Mouse (Mus musculus) testis, adult 2 months (tissue): Measurements from ENCODE around the gene Hist1h4i. TPM values are rescaled to one million over a fixed set of nuclear protein-coding genes. Genes with fewer than 3 reads are reported as not detected.

ENCODE experiments used
- H3K27ac ChIP-seq: fragments of 200-500 bp; 2 replicates; pipeline ENCODE4 v1.5.1; 2012; ENCODE audit warnings: low read depth, low read length; ENCODE audit not compliant: control insufficient read depth, insufficient read depth
- H3K27me3 ChIP-seq: fragments of 200-500 bp; 2 replicates; pipeline ENCODE4 v1.6.1; 2012; ENCODE audit warnings: mild to moderate bottlenecking, low read length, moderate library complexity; ENCODE audit not compliant: control insufficient read depth, insufficient read depth
- H3K36me3 ChIP-seq: fragments of 200-500 bp; 2 replicates; pipeline ENCODE4 v1.6.1; 2012; ENCODE audit warnings: mild to moderate bottlenecking, low read length; ENCODE audit not compliant: control insufficient read depth, insufficient read depth
- H3K4me1 ChIP-seq: fragments of 200-500 bp; 2 replicates; pipeline ENCODE4 v1.6.1; 2012; ENCODE audit warnings: low read length; ENCODE audit not compliant: control insufficient read depth, insufficient read depth
- H3K4me3 ChIP-seq: fragments of 200-500 bp; 2 replicates; pipeline ENCODE4 v1.5.1; 2012; ENCODE audit warnings: low read depth, mild to moderate bottlenecking, low read length, moderate library complexity, mixed read lengths; ENCODE audit not compliant: control insufficient read depth
- CTCF ChIP-seq: fragments of 200-500 bp; IDR thresholded peaks from 2 replicates; pipeline ENCODE4 v1.5.1; 2012; ENCODE audit warnings: low read depth, mild to moderate bottlenecking, inconsistent platforms, low read length, moderate library complexity; ENCODE audit not compliant: control insufficient read depth, insufficient read depth, insufficient replicate concordance
- POLR2A ChIP-seq: fragments of 200-500 bp; IDR thresholded peaks from 2 replicates; pipeline ENCODE4 v1.6.1; 2012; ENCODE audit warnings: low read depth, mild to moderate bottlenecking, inconsistent platforms, low read length, moderate library complexity; ENCODE audit not compliant: control insufficient read depth
- polyA plus RNA-seq: library from polyadenylated mRNA; depleted of rRNA; stranded (reverse); fragments of >200 nt; gene quantifications from 2 replicates; pipeline ENCODE4 v1.2.3, GENCODE M21; 2012

Hist1h4i gene
- polyA plus RNA-seq, 1 experiment = 6.6 TPM

DNA sequence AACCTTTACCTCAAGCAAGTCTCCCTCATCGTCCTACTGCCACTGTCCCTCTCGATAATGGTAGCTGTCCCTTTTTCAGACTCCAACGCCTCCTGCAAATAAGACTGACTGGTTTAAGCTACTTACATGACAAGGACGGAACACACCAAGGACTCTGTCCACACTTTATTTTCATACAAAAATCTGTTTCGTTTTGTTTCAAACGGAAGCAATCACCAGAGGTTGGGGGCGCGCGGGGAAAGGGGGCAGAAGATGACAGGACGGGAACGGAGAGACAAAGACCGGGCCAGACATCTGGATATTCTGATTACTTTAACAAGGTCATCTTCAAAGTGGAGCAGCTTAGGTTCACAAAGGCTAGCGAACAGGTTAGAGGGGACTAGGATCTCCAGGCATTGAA, 27.4 kb downstream of the Hist1h4i start:
- no peaks in the 10 kb centered on the region; the same call in 1 of the 2 replicates for H3K4me1 ChIP-seq
- 0 out of 2 replicates have a peak, but pooled peaks cover 2% of the 10 kb centered on the region for H3K27me3 ChIP-seq
- no peak overlapping the region for H3K27ac ChIP-seq
- no peak overlapping the region for H3K4me3 ChIP-seq
- H3K36me3 ChIP-seq = no peaks in the 10 kb centered on the region
- TF ChIP-seq POLR2A = no peak
- no peak for TF ChIP-seq CTCF

DNA sequence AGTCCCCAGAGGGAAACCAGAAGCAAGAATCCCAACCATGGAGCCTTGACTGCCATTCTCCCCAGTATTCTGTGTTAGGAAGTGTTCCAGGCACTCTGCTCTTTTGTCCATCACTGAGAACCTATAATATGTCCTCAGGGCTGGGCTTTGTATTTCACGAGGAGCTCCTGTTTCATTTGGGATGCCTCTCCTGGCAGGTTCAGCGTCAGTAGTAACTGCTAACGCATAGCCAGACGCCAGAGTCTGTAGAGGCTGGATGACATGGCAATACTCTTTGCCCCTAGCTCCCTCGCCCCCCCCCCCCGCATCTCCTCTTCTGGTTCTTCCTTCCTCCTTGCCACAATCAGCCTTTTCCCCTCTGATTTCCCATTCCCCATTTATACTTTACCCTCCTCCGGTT, 31.5 kb downstream of the Hist1h4i start, which contains the start of gene Prss16:
TSS of gene Prss16 (minus strand) at position 101 of the 400 bp plus-strand sequence.
- no peak within 1 kb of the TSS for H3K27ac ChIP-seq
- no peak for TF ChIP-seq CTCF
- no peak for TF ChIP-seq POLR2A
- H3K4me1 ChIP-seq = peaks cover 11% of the 10 kb centered on the region
- peaks cover 5% of the 10 kb centered on the region for H3K27me3 ChIP-seq
- H3K36me3 ChIP-seq = no peaks in the 10 kb centered on the region
- no peak within 1 kb of the TSS for H3K4me3 ChIP-seq

- H3K27ac ChIP-seq = no peak overlapping the region
- TF ChIP-seq POLR2A (no peak), CTCF (no peak)
- H3K27me3 ChIP-seq = peaks cover 5% of the 10 kb centered on the region
- H3K4me1 ChIP-seq = peaks cover 11% of the 10 kb centered on the region
- no peak overlapping the region for H3K4me3 ChIP-seq
- no peaks in the 10 kb centered on the region for H3K36me3 ChIP-seq
Observed at GRCm38 (mm10) chr13:22008707-22009106, 32.5 kb downstream of the Hist1h4i start.

DNA sequence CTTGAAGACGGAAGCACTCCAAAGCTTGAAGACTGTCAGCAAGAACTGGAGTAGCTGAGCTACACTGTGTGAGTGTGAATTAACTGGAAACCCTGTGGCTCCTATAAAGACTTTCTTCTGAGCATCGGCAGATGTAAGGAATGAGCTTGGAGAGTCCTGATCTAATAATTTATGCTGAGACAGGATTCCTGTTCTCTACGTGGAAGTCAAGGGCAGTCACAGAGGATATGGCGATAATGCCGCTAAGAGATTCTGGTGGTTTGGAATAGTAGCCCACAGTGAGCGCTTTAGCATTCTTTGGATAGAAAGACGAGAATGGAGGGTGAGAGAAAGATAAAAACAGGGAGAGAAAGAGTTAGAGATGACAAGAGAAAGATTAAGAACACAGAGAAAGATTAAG, 33.3 kb downstream of the Hist1h4i start:
- H3K4me3 ChIP-seq = no peak overlapping the region
- peaks cover 11% of the 10 kb centered on the region for H3K4me1 ChIP-seq
- peaks cover 5% of the 10 kb centered on the region for H3K27me3 ChIP-seq
- TF ChIP-seq POLR2A (no peak), CTCF (no peak)
- no peaks in the 10 kb centered on the region for H3K36me3 ChIP-seq
- no peak overlapping the region for H3K27ac ChIP-seq

- Histone ChIP-seq H3K4me3 (no peak overlapping the region), H3K27me3 (peaks cover 5% of the 10 kb centered on the region), H3K4me1 (peaks cover 11% of the 10 kb centered on the region), H3K27ac (no peak overlapping the region), H3K36me3 (no peaks in the 10 kb centered on the region)
- TF ChIP-seq CTCF (no peak), POLR2A (no peak)
Observed at GRCm38 (mm10) chr13:22007121-22007510, 34.0 kb downstream of the Hist1h4i start.

DNA sequence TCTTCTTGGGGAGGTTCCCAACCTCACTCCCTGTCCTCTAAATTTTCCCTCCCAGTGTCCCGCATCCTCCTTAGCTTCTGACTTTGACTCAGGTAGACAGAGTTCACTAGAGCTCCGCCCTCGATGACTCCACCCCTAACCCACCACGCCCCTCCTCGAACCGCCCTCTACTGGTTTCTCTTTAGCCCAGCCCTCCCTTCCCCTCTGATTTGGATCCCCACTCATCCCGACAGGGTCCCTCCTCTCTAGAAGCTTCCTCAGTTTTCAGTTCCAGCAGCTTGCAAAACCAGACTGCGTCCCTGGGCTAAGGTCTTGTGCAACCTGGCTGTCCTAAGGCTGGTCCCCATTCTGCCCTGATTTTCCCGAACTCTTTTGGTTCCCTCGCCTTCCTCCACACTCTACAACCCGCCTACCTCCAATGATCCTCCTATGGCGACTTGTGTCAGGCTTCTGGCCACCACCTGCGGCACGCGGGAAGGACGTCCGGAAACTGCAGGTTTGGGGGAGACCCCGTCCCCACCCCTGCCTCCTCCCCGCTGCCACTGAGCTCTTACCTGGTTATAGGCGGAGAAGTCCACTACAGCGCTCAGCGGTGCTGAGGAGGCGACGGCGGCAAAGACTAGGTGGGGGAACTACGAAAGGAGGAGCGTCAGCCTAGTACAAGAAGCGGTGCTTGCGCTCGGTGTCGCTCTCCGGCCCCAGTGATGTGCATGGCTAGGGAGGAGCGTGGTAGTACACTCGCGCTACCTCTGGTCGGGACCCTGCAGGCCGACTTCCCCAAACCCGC, 34.6 kb downstream of the Hist1h4i start:
- no peaks in the 10 kb centered on the region for H3K36me3 ChIP-seq
- peaks cover 11% of the 10 kb centered on the region for H3K4me1 ChIP-seq
- peaks cover 5% of the 10 kb centered on the region for H3K27me3 ChIP-seq
- H3K4me3 ChIP-seq = peak overlapping the region; percentile 32
- H3K27ac ChIP-seq = no peak overlapping the region
- no peak for TF ChIP-seq CTCF
- no peak for TF ChIP-seq POLR2A

- Histone ChIP-seq H3K27ac (no peak overlapping the region), H3K4me3 (peak overlapping the region; percentile 32), H3K4me1 (peaks cover 11% of the 10 kb centered on the region), H3K27me3 (peaks cover 5% of the 10 kb centered on the region), H3K36me3 (no peaks in the 10 kb centered on the region)
- no peak for TF ChIP-seq POLR2A
- no peak for TF ChIP-seq CTCF
Observed at GRCm38 (mm10) chr13:22005605-22006333, 35.4 kb downstream of the Hist1h4i start.
